Comparison of ENCODE assay signal across 8 mouse cellular contexts in the genomic region with DNA sequence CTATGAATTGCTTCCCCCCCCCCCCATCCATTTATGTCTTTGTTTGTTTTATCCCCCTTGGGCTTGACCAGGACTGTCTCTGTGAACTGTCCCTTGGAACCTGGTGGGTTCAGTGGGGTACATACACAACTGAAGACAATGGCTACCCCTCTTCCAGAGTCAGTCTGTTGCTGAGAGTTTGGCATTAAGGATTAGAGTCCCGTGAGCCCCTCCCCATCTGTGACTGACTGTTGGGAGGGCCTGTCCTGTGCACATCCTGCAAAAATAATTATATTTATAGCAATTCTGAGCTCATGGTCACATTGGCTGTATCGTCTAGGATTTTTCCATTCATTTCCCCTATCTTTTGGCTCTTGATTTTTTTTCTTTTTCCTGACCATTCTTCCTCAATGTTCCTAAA. TPM values are rescaled to one million over a fixed set of nuclear protein-coding genes. Genes with fewer than 3 reads are reported as not detected.
DNase-seq lines count a peak whose midpoint lies in the region; ATAC-seq and TF ChIP-seq lines count a peak whose summit lies in the region.

No protein-coding gene starts in this region.

- no peaks in the 10 kb centered on the region for H3K36me3 ChIP-seq in heart, embryonic 11.5 days (ENCODE audit: control insufficient read depth, insufficient read depth, low read length)
- no peaks in the 10 kb centered on the region for H3K36me3 ChIP-seq in limb, embryonic 13.5 days
- H3K36me3 ChIP-seq in neural tube, embryonic 12.5 days: no peaks in the 10 kb centered on the region

- no peak for DNase-seq in left cerebral cortex, adult 2 months (ENCODE audit: extremely low spot score in 1 of 2, low spot score in 2 of 2)
- DNase-seq in left cerebral cortex, adult 18-20 months (ENCODE audit: low spot score in 2 of 2): no peak
- no peak for DNase-seq in adrenal gland, postnatal 36 days
- no peak for DNase-seq in urinary bladder, postnatal 4 days (ENCODE audit: low spot score in 2 of 2)

- no peaks in the 10 kb centered on the region for H3K27me3 ChIP-seq in heart, embryonic 11.5 days (ENCODE audit: control insufficient read depth, insufficient read depth, low read length)
- no peaks in the 10 kb centered on the region for H3K27me3 ChIP-seq in limb, embryonic 13.5 days
- no peaks in the 10 kb centered on the region for H3K27me3 ChIP-seq in neural tube, embryonic 12.5 days (replicated peaks)

- TF ChIP-seq CTCF in left cerebral cortex, adult 2 months (IDR thresholded peaks at IDR 0.05): no peak

- H3K9ac ChIP-seq in heart, embryonic 11.5 days (ENCODE audit: low read depth, low read length): peak overlapping the region; percentile 87
- peak overlapping the region; percentile 92 for H3K9ac ChIP-seq in limb, embryonic 13.5 days
- peak overlapping the region; percentile 88 for H3K9ac ChIP-seq in neural tube, embryonic 12.5 days

- intact Hi-C loops in left cerebral cortex, adult 2 months (cut with DNase I): loop anchor here (1.0 to 10.0 kb wide), 5 partner anchors 96 to 779 kb away; partner anchors contain the start of genes Herc6, Nt5c3, Ppm1k and Vmn1r4

- H3K9me3 ChIP-seq in heart, embryonic 11.5 days (replicated peaks; ENCODE audit: control insufficient read depth, low read length): no peaks in the 10 kb centered on the region
- no peaks in the 10 kb centered on the region for H3K9me3 ChIP-seq in limb, embryonic 13.5 days
- no peaks in the 10 kb centered on the region for H3K9me3 ChIP-seq in neural tube, embryonic 12.5 days

- peak overlapping the region; percentile 74 for H3K4me2 ChIP-seq in heart, embryonic 11.5 days
- peak overlapping the region; percentile 72 for H3K4me2 ChIP-seq in limb, embryonic 13.5 days (replicated peaks)
- peak overlapping the region; percentile 60 for H3K4me2 ChIP-seq in neural tube, embryonic 12.5 days (replicated peaks)

- H3K4me1 ChIP-seq in brown adipose tissue, adult 24 weeks (ENCODE audit: control insufficient read depth, insufficient read depth, insufficient read length, low read length): no peaks in the 10 kb centered on the region
- H3K4me1 ChIP-seq in heart, embryonic 11.5 days (ENCODE audit: control insufficient read depth, insufficient read depth, low read length): peaks cover 3% of the 10 kb centered on the region; the same call in 1 of the 2 replicates
- H3K4me1 ChIP-seq in limb, embryonic 13.5 days: peaks cover 17% of the 10 kb centered on the region
- H3K4me1 ChIP-seq in neural tube, embryonic 12.5 days: peaks cover 5% of the 10 kb centered on the region; the same call in 1 of the 2 replicates

- H3K4me3 ChIP-seq in left cerebral cortex, adult 2 months: peak overlapping the region; percentile 90
- H3K4me3 ChIP-seq in brown adipose tissue, adult 24 weeks (ENCODE audit: insufficient read depth, low read depth, low read length): peak overlapping the region; percentile 96
- H3K4me3 ChIP-seq in heart, embryonic 11.5 days (ENCODE audit: low read depth, low read length): peak overlapping the region; percentile 63
- H3K4me3 ChIP-seq in limb, embryonic 13.5 days: peak overlapping the region; percentile 69
- peak overlapping the region; percentile 67 for H3K4me3 ChIP-seq in neural tube, embryonic 12.5 days

- ATAC-seq in heart, embryonic 11.5 days (replicated peaks; ENCODE audit: insufficient number of reproducible peaks, low FRiP score, low TSS enrichment): peak; percentile 20; the same call in 1 of the 2 replicates
- ATAC-seq in limb, embryonic 13.5 days (ENCODE audit: low FRiP score, low read depth): peak; percentile 24
- peak; percentile 43 for ATAC-seq in neural tube, embryonic 12.5 days (ENCODE audit: low FRiP score, low read depth)

- 23% methylated on average over 2 of the region's 2 CpGs for WGBS in heart, embryonic 11.5 days (ENCODE audit: insufficient replicate concordance)
- WGBS in limb, embryonic 13.5 days: 26% methylated on average over 2 of the region's 2 CpGs
- 40% methylated on average over 2 of the region's 2 CpGs for WGBS in neural tube, embryonic 12.5 days

- peak overlapping the region; percentile 99 for H3K27ac ChIP-seq in left cerebral cortex, adult 2 months
- peak overlapping the region; percentile 79 for H3K27ac ChIP-seq in brown adipose tissue, adult 24 weeks (replicated peaks; ENCODE audit: low read depth, low read length)
- peak overlapping the region; percentile 90 for H3K27ac ChIP-seq in heart, embryonic 11.5 days (ENCODE audit: low read depth, low read length)
- H3K27ac ChIP-seq in limb, embryonic 13.5 days: peak overlapping the region; percentile 99; the same call in 1 of the 2 replicates
- H3K27ac ChIP-seq in neural tube, embryonic 12.5 days: no peak overlapping the region

RNA-seq across cellular contexts. Expression of gene Lancl2, which starts 1.4 kb away (rescaled TPM):
- total RNA-seq in left cerebral cortex, adult 2 months (2021): 100 to 1,000 TPM; 100 to 111 TPM
- total RNA-seq in left cerebral cortex, adult 18-20 months (2021): 100 to 1,000 TPM; 104 to 111 TPM
- 13.5 and 13.6 TPM in 2 replicates for polyA plus RNA-seq in brown adipose tissue, adult 24 weeks (2012; ENCODE audit: insufficient read depth, insufficient read length, missing spikeins)
- polyA plus RNA-seq in heart, embryonic 11.5 days (2014; fragmentation: Nextera tagmentation; extraction: Ambion mirVana): 21.2 TPM in 2 replicates
- polyA plus RNA-seq in limb, embryonic 13.5 days (2015; fragmentation: Nextera tagmentation; extraction: Ambion mirVana): 30.8 and 32.8 TPM in 2 replicates
- 49.3 and 55.9 TPM in 2 replicates for polyA plus RNA-seq in neural tube, embryonic 12.5 days (2016; fragmentation: Nextera tagmentation; extraction: Ambion mirVana)
- 10 to 100 TPM; 15.1 to 21.3 TPM for total RNA-seq in adrenal gland, postnatal 36 days (2021)

RNA-seq across cellular contexts. Expression of gene Pyurf, which starts 11.8 kb away (rescaled TPM):
- total RNA-seq in left cerebral cortex, adult 2 months (2021): 1 to 10 TPM; 9.0 to 9.8 TPM
- 10 to 100 TPM in 1 of 2 experiments, 1 to 10 TPM in 1; 9.0 to 10.3 TPM for total RNA-seq in left cerebral cortex, adult 18-20 months (2021)
- polyA plus RNA-seq in brown adipose tissue, adult 24 weeks (2012; ENCODE audit: insufficient read depth, insufficient read length, missing spikeins): 55.3 and 70.3 TPM in 2 replicates
- polyA plus RNA-seq in heart, embryonic 11.5 days (2014; fragmentation: Nextera tagmentation; extraction: Ambion mirVana): 27.3 and 29.8 TPM in 2 replicates
- 16.8 and 17.0 TPM in 2 replicates for polyA plus RNA-seq in limb, embryonic 13.5 days (2015; fragmentation: Nextera tagmentation; extraction: Ambion mirVana)
- 16.4 and 17.2 TPM in 2 replicates for polyA plus RNA-seq in neural tube, embryonic 12.5 days (2016; fragmentation: Nextera tagmentation; extraction: Ambion mirVana)
- total RNA-seq in adrenal gland, postnatal 36 days (2021): 10 to 100 TPM; 15.7 to 16.4 TPM
